Mouse (Mus musculus): ENCODE measurements around the gene Cyb561d1.

Gene Cyb561d1

GRCm38 (mm10) chr3:108203621-108204325 lies 2.8 kb upstream of the Cyb561d1 start:
- peak; percentile 76 for DNase-seq (ENCODE audit: low spot score)

- no peak for DNase-seq (ENCODE audit: low spot score)
These were observed 2.2 kb upstream of the Cyb561d1 start for GRCm38 (mm10) chr3:108203212-108203611.

- DNase-seq (ENCODE audit: low spot score): no peak
These were observed 1.5 kb upstream of the Cyb561d1 start for GRCm38 (mm10) chr3:108202506-108202905.

GRCm38 (mm10) chr3:108199231-108199630 lies 1.8 kb downstream of the Cyb561d1 start:
- no peak for DNase-seq (ENCODE audit: low spot score)

- no peak for DNase-seq (ENCODE audit: low spot score)
These were observed 3.9 kb downstream of the Cyb561d1 start for GRCm38 (mm10) chr3:108197066-108197497.

- DNase-seq (ENCODE audit: low spot score): no peak
These were observed 4.9 kb downstream of the Cyb561d1 start for GRCm38 (mm10) chr3:108195941-108196590.

GRCm38 (mm10) chr3:108195287-108195686 lies 5.7 kb downstream of the Cyb561d1 start:
- no peak for DNase-seq (ENCODE audit: low spot score)

- no peak for DNase-seq (ENCODE audit: low spot score)
These were observed 7.3 kb downstream of the Cyb561d1 start for GRCm38 (mm10) chr3:108193686-108194085.

GRCm38 (mm10) chr3:108189897-108190296 lies 11.1 kb downstream of the Cyb561d1 start:
- DNase-seq (ENCODE audit: low spot score): no peak

GRCm38 (mm10) chr3:108188716-108189490 lies 12.1 kb downstream of the Cyb561d1 start:
- DNase-seq (ENCODE audit: low spot score): no peak

GRCm38 (mm10) chr3:108187111-108187795 lies 13.8 kb downstream of the Cyb561d1 start:
- DNase-seq (ENCODE audit: low spot score): no peak

GRCm38 (mm10) chr3:108186098-108187047 lies 14.6 kb downstream of the Cyb561d1 start, which contains the start of gene Amigo1:
Gene Amigo1 (plus strand): TSS chr3:108186335.
- DNase-seq (ENCODE audit: low spot score): no peak

- DNase-seq (ENCODE audit: low spot score): no peak
These were observed 15.4 kb downstream of the Cyb561d1 start for GRCm38 (mm10) chr3:108185460-108186097.

GRCm38 (mm10) chr3:108184742-108185141 lies 16.3 kb downstream of the Cyb561d1 start:
- DNase-seq (ENCODE audit: low spot score): no peak

- no peak for DNase-seq (ENCODE audit: low spot score)
These were observed 20.5 kb downstream of the Cyb561d1 start for GRCm38 (mm10) chr3:108180514-108180913.

- no peak for DNase-seq (ENCODE audit: low spot score)
These were observed 22.0 kb downstream of the Cyb561d1 start for GRCm38 (mm10) chr3:108178756-108179715.

GRCm38 (mm10) chr3:108174672-108175531 lies 26.1 kb downstream of the Cyb561d1 start:
- no peak for DNase-seq (ENCODE audit: low spot score)

GRCm38 (mm10) chr3:108169199-108169598 lies 31.8 kb downstream of the Cyb561d1 start:
- DNase-seq (ENCODE audit: low spot score): no peak
